Mouse (Mus musculus) erythroblast, embryonic 14.5 days (primary cell): ENCODE measurements around the gene Nsmce4a.

ENCODE experiments used
- GATA1 ChIP-seq: IDR thresholded peaks from 2 replicates; pipeline ENCODE4 v1.6.1; 2012; ENCODE audit warnings: low read length, inconsistent platforms, mixed read lengths
- TAL1 ChIP-seq: IDR thresholded peaks from 3 replicates; pipeline ENCODE4 v1.6.1; 2012; ENCODE audit warnings: low read length, inconsistent platforms, mixed read lengths

- TF ChIP-seq TAL1 (no peak), GATA1 (no peak)
Measured at GRCm38 (mm10) chr7:130602804-130603203, 29.9 kb upstream of the Nsmce4a start.
